Mouse (Mus musculus) embryo, embryonic 10.5 days (tissue): ENCODE measurements around the gene Hcst.
A peak's percentile ranks its signal among the peaks of the same experiment; 100 is the strongest.

Source experiments
- DNase-seq: peaks from one replicate; pipeline ENCODE4 v3.0.0-alpha.2; 2015; ENCODE audit warnings: low spot score

The Hcst gene

DNA sequence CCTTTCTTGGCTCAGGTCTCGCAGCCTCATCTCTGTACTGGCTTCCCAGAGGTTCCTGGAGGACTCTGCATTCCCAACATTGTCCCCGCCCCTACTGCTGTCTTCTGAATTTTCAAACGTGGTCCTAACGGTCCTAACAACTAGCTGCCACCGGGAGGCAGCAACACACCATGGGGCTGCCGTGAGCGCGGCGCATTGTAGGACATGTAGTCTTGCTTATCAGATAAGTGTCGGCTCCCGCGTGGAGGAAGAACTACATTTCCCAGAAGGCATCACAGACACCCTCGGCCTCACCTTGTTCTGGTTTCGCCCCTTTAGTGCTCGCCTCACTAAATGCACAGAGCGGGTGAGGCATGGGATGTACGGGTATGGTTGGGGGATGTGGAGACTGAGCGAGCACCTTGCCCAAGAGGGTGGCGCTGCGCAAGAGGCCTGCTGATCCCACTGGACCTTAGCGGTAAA lies 46.1 kb downstream of the Hcst start:
- peak; percentile 98 for DNase-seq
